Mouse (Mus musculus): Measurements from ENCODE around the gene Skor1. TPM values are rescaled to one million over a fixed set of nuclear protein-coding genes. Genes with fewer than 3 reads are reported as not detected.

The Skor1 gene
- polyA plus RNA-seq, 1 experiment: 0.01 TPM

- Histone ChIP-seq H3K36me3 (ENCODE audit: control insufficient read depth, insufficient read depth) (no peaks in the 10 kb centered on the region), H3K4me3 (no peak overlapping the region), H3ac (ENCODE audit: control insufficient read depth, insufficient read length) (no peak overlapping the region), H3K79me2 (ENCODE audit: control insufficient read depth, insufficient read depth) (no peaks in the 10 kb centered on the region), H3K27me3 (ENCODE audit: control insufficient read depth, insufficient read depth, insufficient read length) (no peaks in the 10 kb centered on the region), H3K4me2 (ENCODE audit: low read depth) (no peak overlapping the region)
- no peak for TF ChIP-seq POLR2A (IDR thresholded peaks at IDR 0.05; ENCODE audit: insufficient read length, low read depth)
Observed at GRCm38 (mm10) chr9:63171951-63172350, 23.2 kb upstream of the Skor1 start.

- no peaks in the 10 kb centered on the region for H3K36me3 ChIP-seq (ENCODE audit: control insufficient read depth, insufficient read depth)
- no peak for TF ChIP-seq SRF (IDR thresholded peaks at IDR 0.05; ENCODE audit: control insufficient read depth, insufficient read length, low read depth)
- no peak for TF ChIP-seq E2F4 (IDR thresholded peaks at IDR 0.05; ENCODE audit: insufficient read depth)
- no peak for TF ChIP-seq MYOD1 (IDR thresholded peaks at IDR 0.05; ENCODE audit: control insufficient read depth in 1 of 3, insufficient read length in 2 of 3, low read depth in 2 of 3)
- no peak for TF ChIP-seq USF1 (IDR thresholded peaks at IDR 0.05; ENCODE audit: low read depth)
- TF ChIP-seq POLR2A (IDR thresholded peaks at IDR 0.05; ENCODE audit: insufficient read length, low read depth): no peak
- TF ChIP-seq MYOG (IDR thresholded peaks at IDR 0.05; ENCODE audit: control insufficient read depth in 1 of 3, insufficient read depth in 1 of 3, insufficient read length in 2 of 3, low read depth in 2 of 3): no peak
- TF ChIP-seq MAX (IDR thresholded peaks at IDR 0.05; ENCODE audit: low read depth): no peak
- TF ChIP-seq TCF3 (IDR thresholded peaks at IDR 0.05; ENCODE audit: insufficient read length, low read depth): no peak
- TF ChIP-seq TCF12 (IDR thresholded peaks at IDR 0.05; ENCODE audit: insufficient read depth, poor library complexity, severe bottlenecking): no peak
- TF ChIP-seq POLR2AphosphoS2 (IDR thresholded peaks at IDR 0.05; ENCODE audit: insufficient read length, low read depth): no peak
- no peak for TF ChIP-seq REST (IDR thresholded peaks at IDR 0.05; ENCODE audit: insufficient read depth, insufficient read length)
- no peak for TF ChIP-seq CEBPB (IDR thresholded peaks at IDR 0.05; ENCODE audit: insufficient read depth, poor library complexity, severe bottlenecking)
- no peaks in the 10 kb centered on the region for H3K27me3 ChIP-seq (ENCODE audit: control insufficient read depth, insufficient read depth, insufficient read length)
- no peak overlapping the region for H3K4me2 ChIP-seq (ENCODE audit: low read depth)
- H3ac ChIP-seq (ENCODE audit: control insufficient read depth, insufficient read length): no peak overlapping the region
- H3K4me3 ChIP-seq: no peak overlapping the region
- no peaks in the 10 kb centered on the region for H3K79me2 ChIP-seq (ENCODE audit: control insufficient read depth, insufficient read depth)
Observed at GRCm38 (mm10) chr9:63169127-63169526, 20.4 kb upstream of the Skor1 start.

- H3K79me2 ChIP-seq (ENCODE audit: control insufficient read depth, insufficient read depth): no peaks in the 10 kb centered on the region
- H3K36me3 ChIP-seq (ENCODE audit: control insufficient read depth, insufficient read depth): no peaks in the 10 kb centered on the region
- H3K4me3 ChIP-seq: no peak overlapping the region
- no peak overlapping the region for H3K4me2 ChIP-seq (ENCODE audit: low read depth)
- H3K27me3 ChIP-seq (ENCODE audit: control insufficient read depth, insufficient read depth, insufficient read length): no peaks in the 10 kb centered on the region
- TF ChIP-seq MYOG (IDR thresholded peaks at IDR 0.05; ENCODE audit: control insufficient read depth in 1 of 3, insufficient read depth in 1 of 3, insufficient read length in 2 of 3, low read depth in 2 of 3) (no peak), CEBPB (IDR thresholded peaks at IDR 0.05; ENCODE audit: insufficient read depth, poor library complexity, severe bottlenecking) (no peak), MAX (IDR thresholded peaks at IDR 0.05; ENCODE audit: low read depth) (no peak), USF1 (IDR thresholded peaks at IDR 0.05; ENCODE audit: low read depth) (no peak), TCF12 (IDR thresholded peaks at IDR 0.05; ENCODE audit: insufficient read depth, poor library complexity, severe bottlenecking) (no peak), POLR2A (IDR thresholded peaks at IDR 0.05; ENCODE audit: insufficient read length, low read depth) (no peak), MYOD1 (IDR thresholded peaks at IDR 0.05; ENCODE audit: control insufficient read depth in 1 of 3, insufficient read length in 2 of 3, low read depth in 2 of 3) (no peak), E2F4 (IDR thresholded peaks at IDR 0.05; ENCODE audit: insufficient read depth) (no peak), REST (IDR thresholded peaks at IDR 0.05; ENCODE audit: insufficient read depth, insufficient read length) (no peak), POLR2AphosphoS2 (IDR thresholded peaks at IDR 0.05; ENCODE audit: insufficient read length, low read depth) (no peak), SRF (IDR thresholded peaks at IDR 0.05; ENCODE audit: control insufficient read depth, insufficient read length, low read depth) (no peak), TCF3 (IDR thresholded peaks at IDR 0.05; ENCODE audit: insufficient read length, low read depth) (no peak)
- H3ac ChIP-seq (ENCODE audit: control insufficient read depth, insufficient read length): no peak overlapping the region
Observed at GRCm38 (mm10) chr9:63165070-63165469, 16.3 kb upstream of the Skor1 start.

GRCm38 (mm10) chr9:63163756-63164155, 15.0 kb upstream of the Skor1 start:
- Histone ChIP-seq H3ac (ENCODE audit: control insufficient read depth, insufficient read length) (no peak overlapping the region), H3K27me3 (ENCODE audit: control insufficient read depth, insufficient read depth, insufficient read length) (no peaks in the 10 kb centered on the region), H3K36me3 (ENCODE audit: control insufficient read depth, insufficient read depth) (no peaks in the 10 kb centered on the region), H3K79me2 (ENCODE audit: control insufficient read depth, insufficient read depth) (no peaks in the 10 kb centered on the region), H3K4me2 (ENCODE audit: low read depth) (no peak overlapping the region), H3K4me3 (no peak overlapping the region)
- no peak for TF ChIP-seq TCF12 (IDR thresholded peaks at IDR 0.05; ENCODE audit: insufficient read depth, poor library complexity, severe bottlenecking)
- no peak for TF ChIP-seq MAX (IDR thresholded peaks at IDR 0.05; ENCODE audit: low read depth)
- TF ChIP-seq POLR2A (IDR thresholded peaks at IDR 0.05; ENCODE audit: insufficient read length, low read depth): no peak
- no peak for TF ChIP-seq USF1 (IDR thresholded peaks at IDR 0.05; ENCODE audit: low read depth)
- TF ChIP-seq POLR2AphosphoS2 (IDR thresholded peaks at IDR 0.05; ENCODE audit: insufficient read length, low read depth): no peak
- TF ChIP-seq MYOD1 (IDR thresholded peaks at IDR 0.05; ENCODE audit: control insufficient read depth in 1 of 3, insufficient read length in 2 of 3, low read depth in 2 of 3): no peak
- no peak for TF ChIP-seq MYOG (IDR thresholded peaks at IDR 0.05; ENCODE audit: control insufficient read depth in 1 of 3, insufficient read depth in 1 of 3, insufficient read length in 2 of 3, low read depth in 2 of 3)
- TF ChIP-seq SRF (IDR thresholded peaks at IDR 0.05; ENCODE audit: control insufficient read depth, insufficient read length, low read depth): no peak
- no peak for TF ChIP-seq TCF3 (IDR thresholded peaks at IDR 0.05; ENCODE audit: insufficient read length, low read depth)
- no peak for TF ChIP-seq E2F4 (IDR thresholded peaks at IDR 0.05; ENCODE audit: insufficient read depth)
- TF ChIP-seq REST (IDR thresholded peaks at IDR 0.05; ENCODE audit: insufficient read depth, insufficient read length): no peak
- TF ChIP-seq CEBPB (IDR thresholded peaks at IDR 0.05; ENCODE audit: insufficient read depth, poor library complexity, severe bottlenecking): no peak

GRCm38 (mm10) chr9:63151949-63152348, 3.2 kb upstream of the Skor1 start:
- TF ChIP-seq SRF (IDR thresholded peaks at IDR 0.05; ENCODE audit: control insufficient read depth, insufficient read length, low read depth) (no peak), POLR2A (IDR thresholded peaks at IDR 0.05; ENCODE audit: insufficient read length, low read depth) (no peak), CEBPB (IDR thresholded peaks at IDR 0.05; ENCODE audit: insufficient read depth, poor library complexity, severe bottlenecking) (no peak), REST (IDR thresholded peaks at IDR 0.05; ENCODE audit: insufficient read depth, insufficient read length) (no peak), E2F4 (IDR thresholded peaks at IDR 0.05; ENCODE audit: insufficient read depth) (no peak), TCF3 (IDR thresholded peaks at IDR 0.05; ENCODE audit: insufficient read length, low read depth) (no peak), MAX (IDR thresholded peaks at IDR 0.05; ENCODE audit: low read depth) (no peak), USF1 (IDR thresholded peaks at IDR 0.05; ENCODE audit: low read depth) (no peak), POLR2AphosphoS2 (IDR thresholded peaks at IDR 0.05; ENCODE audit: insufficient read length, low read depth) (no peak), TCF12 (IDR thresholded peaks at IDR 0.05; ENCODE audit: insufficient read depth, poor library complexity, severe bottlenecking) (no peak), MYOG (IDR thresholded peaks at IDR 0.05; ENCODE audit: control insufficient read depth in 1 of 3, insufficient read depth in 1 of 3, insufficient read length in 2 of 3, low read depth in 2 of 3) (no peak), MYOD1 (IDR thresholded peaks at IDR 0.05; ENCODE audit: control insufficient read depth in 1 of 3, insufficient read length in 2 of 3, low read depth in 2 of 3) (no peak)
- Histone ChIP-seq H3K4me3 (no peak overlapping the region), H3K79me2 (ENCODE audit: control insufficient read depth, insufficient read depth) (no peaks in the 10 kb centered on the region), H3K27me3 (ENCODE audit: control insufficient read depth, insufficient read depth, insufficient read length) (peaks cover 80% of the 10 kb centered on the region), H3K4me2 (ENCODE audit: low read depth) (no peak overlapping the region), H3ac (ENCODE audit: control insufficient read depth, insufficient read length) (no peak overlapping the region), H3K36me3 (ENCODE audit: control insufficient read depth, insufficient read depth) (no peaks in the 10 kb centered on the region)

Data from myocyte (in vitro differentiated cells).